Mouse (Mus musculus): ENCODE measurements at regions not wholly inside any gene's neighbourhood (a gene's known extent, or its start where the extent isn't known, plus 50 kb on each side); places are given as distances from the start of the nearest gene placed in this dataset.
A peak's percentile ranks its signal among the peaks of the same experiment; 100 is the strongest.
"Not testable (repeated sequence)": the region's sequence is repeated elsewhere in the genome, so short reads cannot be mapped to it uniquely, and the experiment has no call there.

- DNase-seq: peak; percentile 35 to 80
Measured at GRCm38 (mm10) chr9:88221850-88222353, 105.1 kb upstream of the Nt5e start.

GRCm38 (mm10) chr9:88237126-88237525 lies 89.9 kb upstream of the Nt5e start:
- DNase-seq: no peak

- no peak for DNase-seq
Measured at GRCm38 (mm10) chr9:88238346-88238745, 88.7 kb upstream of the Nt5e start.

DNA sequence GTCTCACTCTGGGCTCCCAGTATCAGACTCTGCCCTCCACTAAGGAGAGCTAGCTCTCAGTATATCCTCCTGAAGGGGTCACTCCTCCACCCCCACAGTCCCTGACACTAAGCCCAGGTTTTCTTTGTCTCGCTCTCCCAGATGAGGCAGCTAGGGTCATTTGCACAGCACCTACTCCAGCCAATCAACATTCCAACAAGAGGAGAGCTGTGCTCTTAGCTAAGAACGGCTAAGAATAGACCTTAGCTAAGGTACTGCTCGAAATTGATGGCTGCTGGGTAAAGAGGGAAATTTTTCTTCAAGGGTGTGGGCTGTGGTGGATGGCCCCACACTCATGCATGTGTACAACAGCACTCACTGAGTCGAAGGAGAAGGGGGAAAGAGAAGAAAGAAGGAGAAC lies 86.3 kb upstream of the Nt5e start:
- peak; percentile 24 to 45 for DNase-seq

GRCm38 (mm10) chr9:88241203-88241995 lies 85.6 kb upstream of the Nt5e start:
- DNase-seq: peak; percentile 87 to 90

GRCm38 (mm10) chr9:88242530-88242929 lies 84.5 kb upstream of the Nt5e start:
- no peak for DNase-seq

- DNase-seq: peak in 1 of 2 experiments; percentile 7
Measured at GRCm38 (mm10) chr9:88244492-88244891, 82.5 kb upstream of the Nt5e start.

DNA sequence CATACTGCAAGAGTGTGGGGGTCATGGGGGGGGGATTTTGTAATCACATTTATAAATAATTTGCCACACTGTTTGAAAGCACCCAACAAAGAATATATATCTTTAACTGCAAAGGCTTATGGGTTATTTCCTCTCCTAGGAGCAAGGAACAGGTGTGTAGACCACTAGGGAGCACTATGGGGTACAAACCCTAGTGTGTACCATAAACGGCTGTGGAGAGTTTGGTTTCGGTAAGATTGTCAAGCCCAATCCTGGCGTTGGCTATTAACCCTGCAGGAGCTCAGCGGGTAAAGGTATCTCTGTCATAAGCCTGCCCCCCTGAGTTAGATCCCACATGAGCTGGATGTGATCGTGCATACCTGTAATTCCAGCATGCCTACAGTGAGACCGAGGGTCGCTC lies 71.0 kb upstream of the Nt5e start:
- no peak for DNase-seq

GRCm38 (mm10) chr9:88259627-88260026 lies 67.4 kb upstream of the Nt5e start:
- DNase-seq: peak; percentile 80

GRCm38 (mm10) chr9:88260072-88260635 lies 66.8 kb upstream of the Nt5e start:
- no peak for DNase-seq

GRCm38 (mm10) chr9:88262461-88262860 lies 64.5 kb upstream of the Nt5e start:
- no peak for DNase-seq

GRCm38 (mm10) chr9:88266346-88266745 lies 60.7 kb upstream of the Nt5e start:
- DNase-seq: not testable (repeated sequence)

DNA sequence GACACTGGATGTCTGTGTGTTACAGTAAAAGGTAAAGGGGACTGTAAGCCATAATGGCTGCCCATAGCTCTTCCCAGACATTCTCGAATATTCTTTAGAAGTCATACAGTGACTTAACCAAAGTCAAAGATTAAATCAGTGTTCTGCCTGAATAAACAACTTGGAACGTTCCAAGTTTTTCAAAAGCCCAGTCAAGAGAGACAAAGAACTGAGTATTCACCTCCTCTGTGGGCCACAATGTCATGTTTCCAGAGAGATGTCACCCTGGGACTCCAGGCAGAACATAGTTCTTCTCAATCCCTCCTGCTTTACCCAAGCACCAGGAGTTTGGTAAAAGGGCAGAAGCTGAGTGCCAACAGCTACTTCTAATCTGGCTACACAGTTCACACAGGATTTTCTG lies 58.2 kb upstream of the Nt5e start:
- DNase-seq: no peak

DNA sequence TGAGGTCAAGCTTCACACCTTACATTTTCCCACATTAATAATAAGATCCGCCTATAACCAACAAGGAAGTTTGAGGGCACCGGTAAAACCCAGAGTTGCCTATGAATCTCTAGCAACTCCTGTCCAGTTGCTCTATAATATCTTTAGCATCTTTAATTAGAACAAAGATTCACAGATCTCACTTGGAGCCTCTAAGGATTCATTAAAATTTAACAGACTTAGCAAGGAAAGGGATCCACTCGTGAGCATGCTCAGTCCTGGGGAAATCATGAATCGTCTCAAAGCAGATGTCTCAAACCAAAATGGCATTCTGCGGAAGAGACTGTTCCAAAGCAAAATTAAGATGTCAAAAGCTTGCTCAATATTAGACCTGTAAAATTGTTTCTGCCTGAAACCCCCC lies 57.8 kb upstream of the Nt5e start:
- DNase-seq: no peak

DNA sequence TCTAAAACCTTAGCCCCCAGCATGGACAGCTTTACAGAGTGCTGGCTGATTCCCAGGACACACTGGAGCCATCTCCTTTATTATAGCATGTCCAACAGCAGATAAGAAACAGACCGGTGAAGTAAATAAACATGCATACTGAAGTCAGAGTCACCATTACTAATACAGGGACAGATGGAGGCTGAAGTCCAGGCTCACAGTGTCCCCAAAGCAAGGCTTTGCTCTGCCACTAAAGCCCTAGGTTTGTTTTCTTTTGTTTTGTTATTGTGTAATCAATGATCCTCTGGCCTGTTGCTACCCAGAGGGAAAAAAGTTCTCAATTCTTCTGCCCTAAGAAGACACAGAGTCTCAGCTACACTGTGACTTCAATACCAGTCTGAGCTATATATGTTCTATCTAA lies 56.2 kb upstream of the Nt5e start:
- DNase-seq: no peak

DNA sequence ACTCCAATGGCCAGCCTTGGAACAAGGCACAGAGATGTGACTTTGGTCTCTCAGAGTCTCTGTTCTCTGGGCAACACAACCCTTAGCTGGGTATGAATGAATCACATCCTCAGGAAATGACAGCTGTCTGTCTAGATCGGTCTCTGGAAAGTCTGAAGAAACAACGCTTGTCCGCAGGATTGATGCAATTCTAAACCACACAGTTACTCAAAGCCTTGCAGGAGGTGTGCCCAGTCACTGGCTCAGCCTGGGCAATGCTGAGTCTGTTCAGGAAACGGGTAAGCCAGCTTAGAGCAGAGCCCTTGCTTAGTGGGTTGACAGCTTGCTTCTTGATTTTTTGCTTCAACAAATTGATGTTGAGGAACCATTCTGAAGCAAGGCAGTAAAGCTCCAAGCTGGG lies 53.7 kb upstream of the Nt5e start:
- DNase-seq: no peak

DNA sequence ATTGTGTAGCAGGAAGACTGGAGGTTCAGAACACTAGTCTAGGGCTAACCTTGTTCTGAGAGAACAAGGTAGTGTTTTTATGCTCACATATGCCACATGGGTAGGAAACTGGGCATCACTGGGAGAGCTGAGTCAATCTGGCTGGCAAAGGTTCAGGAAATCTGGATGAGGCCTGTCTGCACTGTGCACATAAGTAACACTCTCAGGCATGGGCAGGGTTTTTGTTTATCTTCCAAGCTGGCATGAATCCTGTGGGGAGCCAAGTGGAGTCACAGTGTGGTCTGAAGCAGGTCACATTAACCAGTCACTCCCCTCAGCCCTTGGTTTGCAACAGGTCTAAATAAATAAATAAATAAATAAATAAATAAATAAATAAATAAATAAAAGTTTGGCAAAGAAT lies 53.0 kb upstream of the Nt5e start:
- DNase-seq: peak; percentile 78 to 84

DNA sequence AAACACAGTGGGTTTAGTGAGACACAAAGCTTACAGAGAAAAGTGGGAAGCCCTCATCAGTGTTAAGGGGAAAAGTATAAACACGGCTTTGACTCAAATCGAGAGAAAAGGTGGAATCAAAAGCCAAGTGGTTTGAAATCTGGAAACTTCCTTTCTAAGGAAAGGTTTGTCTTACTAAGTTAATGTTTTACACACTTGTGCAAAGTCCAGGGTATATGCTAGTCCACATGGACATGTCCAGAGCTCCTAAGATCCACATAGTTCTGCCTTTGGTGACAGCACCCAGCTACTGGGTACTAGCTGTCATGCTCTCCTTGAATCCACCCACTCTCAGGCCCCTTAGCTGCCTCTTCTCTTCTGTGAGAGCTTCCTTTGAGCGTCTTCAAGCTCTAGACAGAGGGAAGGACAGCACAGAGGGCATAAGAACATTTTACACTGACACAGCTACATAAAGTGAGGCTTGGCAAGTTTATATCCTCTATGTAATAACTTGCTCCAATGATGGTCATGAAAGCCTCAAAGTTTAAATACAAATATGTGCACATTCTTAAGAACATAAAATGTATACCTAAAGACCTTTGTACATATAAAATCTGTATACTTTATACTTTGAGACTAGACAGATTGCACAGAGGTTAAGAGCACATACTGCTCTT lies 52.2 kb upstream of the Nt5e start:
- no peak for DNase-seq

DNA sequence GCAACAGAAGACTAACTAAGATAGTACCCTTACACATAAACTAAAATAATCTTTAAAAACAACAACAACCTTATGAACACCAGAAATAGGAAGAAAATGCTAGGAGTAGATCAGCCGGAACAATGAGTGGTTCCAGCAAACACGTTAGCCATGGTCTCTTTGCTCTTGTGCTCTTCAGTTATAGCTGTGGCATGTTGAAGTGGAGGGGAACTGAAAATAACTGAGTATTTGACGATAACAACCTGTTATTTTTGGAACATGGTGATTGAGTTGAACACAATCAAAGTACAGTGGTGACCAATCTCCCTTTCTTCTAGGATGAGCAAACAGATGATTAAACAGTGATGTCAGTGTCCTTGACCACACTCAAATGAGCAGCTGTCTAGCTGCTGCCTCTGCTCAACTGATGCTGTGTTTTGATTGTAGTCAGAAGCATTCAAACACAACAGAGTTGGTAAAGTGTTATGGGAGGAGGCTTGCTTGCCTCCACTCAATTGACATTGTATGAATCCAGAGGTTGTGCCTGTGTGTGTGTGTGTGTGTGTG lies 50.9 kb upstream of the Nt5e start:
- DNase-seq: peak; percentile 26 to 38

DNA sequence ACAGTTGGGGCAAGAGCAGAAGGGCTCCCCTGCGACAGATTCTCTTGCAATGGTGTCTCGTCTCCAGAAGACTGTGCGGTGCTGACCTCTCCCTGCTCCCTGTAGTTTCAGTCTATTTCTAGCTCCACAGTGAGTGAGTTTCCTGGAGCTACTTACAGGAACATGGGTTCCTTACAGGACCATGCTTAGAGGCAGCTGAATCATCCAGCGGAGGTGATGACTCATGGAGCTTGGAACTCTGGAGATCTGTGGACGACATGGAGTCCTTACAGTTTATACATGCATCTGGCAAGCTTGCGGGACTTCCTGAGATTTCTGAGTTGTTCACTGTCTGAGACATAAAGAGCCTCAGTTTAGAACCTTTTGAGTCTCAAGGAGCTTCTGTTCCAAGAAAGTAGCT lies 50.0 kb upstream of the Nt5e start:
- DNase-seq: peak in 1 of 2 experiments; percentile 18

Measured in heart, adult 18-20 months (tissue).